Mouse (Mus musculus) neutrophil, adult 59 days (primary cell): ENCODE results near the gene Tpbg. TPM values are rescaled to one million over a fixed set of nuclear protein-coding genes. Genes with fewer than 3 reads are reported as not detected.

ENCODE experiments used
- total RNA-seq, 2 experiments: library from RNA; stranded (reverse); gene quantifications; 1 replicate in 1 of 2; 2 replicates in 1 of 2; pipeline ENCODE4 v1.2.4; 2023

Tpbg gene
- total RNA-seq, result under 1 TPM; 0.13 to 0.73 TPM

DNA sequence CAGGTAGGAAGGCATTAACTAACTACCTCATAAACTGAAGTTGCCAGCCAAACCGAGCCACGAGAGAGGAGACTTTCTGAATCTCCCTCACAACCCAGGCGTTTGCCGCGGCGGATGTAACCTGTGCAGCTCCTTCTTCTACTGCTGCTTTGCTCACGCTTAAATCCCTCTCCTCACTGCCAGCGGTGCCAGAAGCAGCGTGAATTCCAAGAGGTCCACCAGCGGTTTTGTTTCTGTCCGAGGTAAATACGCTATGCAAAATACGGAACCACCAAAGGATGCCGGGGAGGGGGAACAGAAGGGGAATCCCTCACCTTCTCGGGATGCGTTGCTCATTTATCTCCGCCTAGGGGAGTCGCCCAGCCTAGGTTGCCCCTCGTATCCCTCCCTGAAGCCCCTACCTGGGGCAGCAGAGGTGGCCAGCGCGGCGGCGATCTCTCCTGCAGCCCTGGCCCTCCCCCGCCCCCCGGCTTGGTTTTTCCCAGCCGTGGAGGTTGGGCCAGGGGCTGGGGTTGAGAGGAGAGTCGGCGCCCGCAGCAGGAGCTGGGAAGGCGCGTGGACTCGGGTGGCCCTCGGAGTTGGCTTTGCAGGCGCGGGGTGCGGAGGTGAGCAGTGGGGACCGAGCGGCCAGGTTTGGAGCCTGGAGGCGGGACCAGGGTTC, at the start of gene Tpbg:
TSS of gene Tpbg (plus strand) at position 30 of the 661 bp plus-strand sequence.

Other genes with a start within 250 kb of the Tpbg start
- 10 to 100 TPM; 29.8 to 37.6 TPM for gene Ibtk, start 93.0 kb upstream of the Tpbg start, total RNA-seq